Mouse (Mus musculus) kidney, adult 2 months (tissue): ENCODE results near the gene Hoxd3. TPM values are rescaled to one million over a fixed set of nuclear protein-coding genes. Genes with fewer than 3 reads are reported as not detected.

Experiments
- DNase-seq: peaks from one replicate; pipeline ENCODE4 v3.0.0; 2021
- H3K27ac ChIP-seq: fragments of 200-500 bp; 2 replicates; pipeline ENCODE4 v1.5.1; 2012; ENCODE audit warnings: low read depth, low read length, control low read depth, inconsistent platforms; ENCODE audit not compliant: insufficient read depth
- H3K27me3 ChIP-seq: fragments of 200-500 bp; replicated peaks from 2 replicates; pipeline ENCODE4 v1.6.1; 2012; ENCODE audit warnings: mild to moderate bottlenecking, moderate library complexity, low read length, inconsistent platforms; ENCODE audit not compliant: control insufficient read depth, insufficient read depth
- H3K36me3 ChIP-seq: fragments of 200-500 bp; 2 replicates; pipeline ENCODE4 v1.6.1; 2012; ENCODE audit warnings: mild to moderate bottlenecking, moderate library complexity, low read length, inconsistent platforms; ENCODE audit not compliant: control insufficient read depth, insufficient read depth
- H3K4me1 ChIP-seq: fragments of 200-500 bp; 2 replicates; pipeline ENCODE4 v1.6.1; 2011; ENCODE audit warnings: low read length; ENCODE audit not compliant: control insufficient read depth, insufficient read depth
- H3K4me3 ChIP-seq: fragments of 200-500 bp; 2 replicates; pipeline ENCODE4 v1.5.1; 2011; ENCODE audit warnings: mild to moderate bottlenecking, low read depth, low read length, control low read depth; ENCODE audit not compliant: insufficient read depth
- CTCF ChIP-seq: fragments of 200-500 bp; conservative IDR thresholded peaks from 2 replicates; pipeline ENCODE4 v1.5.1; 2011; ENCODE audit warnings: low read depth, mild to moderate bottlenecking, control low read depth, low read length, moderate library complexity, mixed read lengths; ENCODE audit not compliant: insufficient read depth, insufficient read length
- POLR2A ChIP-seq: fragments of 200-500 bp; IDR thresholded peaks from one replicate; pipeline ENCODE4 v1.6.1; 2011; ENCODE audit warnings: low read depth, low read length, control low read depth
- WGBS: fragments of 180-500 bp; shearing (Covaris S2); methylation state at CpG from one replicate; pipeline ENCODE4 v1.1.7; 2018; 5-methylcytosine and 5-hydroxymethylcytosine counted together
- polyA plus RNA-seq: library from polyadenylated mRNA; depleted of rRNA; stranded (reverse); fragments of >200 nt; gene quantifications from 2 replicates; pipeline ENCODE4 v1.2.3, GENCODE M21; 2012; rRNA removed

Gene Hoxd3
- polyA plus RNA-seq, result 10.2 and 10.7 TPM in 2 replicates

DNA sequence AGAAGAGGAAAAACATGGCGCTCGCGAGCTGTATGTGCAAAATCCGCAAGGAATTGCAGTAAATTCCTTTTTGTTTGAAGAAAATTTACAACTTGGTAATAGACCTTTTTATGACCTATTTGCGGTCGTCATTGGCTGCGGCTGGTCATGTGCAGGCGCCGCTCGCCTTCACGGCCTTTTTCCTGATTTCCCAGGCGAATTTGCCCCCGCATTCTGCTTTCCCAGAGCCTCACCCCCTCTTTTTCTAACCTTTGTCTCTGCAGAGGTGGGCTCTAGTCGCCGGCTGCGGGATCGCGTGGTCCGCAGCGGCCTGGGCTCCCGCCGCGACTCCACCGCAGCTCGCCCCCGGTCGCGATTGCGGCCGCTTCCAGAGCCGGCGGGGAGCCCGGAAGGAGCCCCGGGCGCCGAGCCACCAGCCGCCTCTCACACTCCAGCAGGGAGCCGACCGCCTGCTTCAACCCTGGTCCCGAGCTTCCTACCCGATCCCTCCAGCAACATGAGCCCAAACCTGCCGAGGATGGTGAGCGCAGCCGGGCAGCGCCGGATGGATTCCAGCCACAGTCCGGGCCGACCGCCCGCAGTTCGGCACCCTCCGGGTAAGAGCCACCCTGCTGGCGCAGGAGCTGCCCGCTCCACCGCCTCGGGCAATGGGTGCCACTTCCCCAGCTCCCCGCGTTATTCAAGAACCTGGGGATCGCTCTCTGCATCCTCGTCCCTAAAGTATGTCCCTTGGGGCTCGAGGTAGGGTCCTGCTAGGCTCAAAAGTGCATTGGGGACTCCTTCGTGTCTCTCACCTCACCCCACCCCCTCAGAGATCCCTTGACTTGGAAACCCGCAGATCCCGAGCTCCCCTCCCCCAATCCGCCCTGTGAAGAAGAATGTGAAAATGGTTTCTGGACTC lies at the start of gene Hoxd3, which contains the start of gene Hoxd4:
Gene Hoxd3, plus strand, starts transcription at position 207 of the 901 bp plus-strand sequence.
Gene Hoxd4, plus strand, starts transcription at position 209 of the 901 bp plus-strand sequence.
- peak; percentile 85 for DNase-seq
- Histone ChIP-seq H3K4me3 (peak within 1 kb of the TSS; percentile 97), H3K36me3 (no peaks in the 10 kb centered on the region), H3K4me1 (peaks cover 8% of the 10 kb centered on the region; the same call in 1 of the 2 replicates), H3K27me3 (no peaks in the 10 kb centered on the region), H3K27ac (peak within 1 kb of the TSS; percentile 99)
- no peak for TF ChIP-seq CTCF
- no peak for TF ChIP-seq POLR2A
- WGBS, result under 1% methylated on average over 65 of the region's 65 CpGs

DNA sequence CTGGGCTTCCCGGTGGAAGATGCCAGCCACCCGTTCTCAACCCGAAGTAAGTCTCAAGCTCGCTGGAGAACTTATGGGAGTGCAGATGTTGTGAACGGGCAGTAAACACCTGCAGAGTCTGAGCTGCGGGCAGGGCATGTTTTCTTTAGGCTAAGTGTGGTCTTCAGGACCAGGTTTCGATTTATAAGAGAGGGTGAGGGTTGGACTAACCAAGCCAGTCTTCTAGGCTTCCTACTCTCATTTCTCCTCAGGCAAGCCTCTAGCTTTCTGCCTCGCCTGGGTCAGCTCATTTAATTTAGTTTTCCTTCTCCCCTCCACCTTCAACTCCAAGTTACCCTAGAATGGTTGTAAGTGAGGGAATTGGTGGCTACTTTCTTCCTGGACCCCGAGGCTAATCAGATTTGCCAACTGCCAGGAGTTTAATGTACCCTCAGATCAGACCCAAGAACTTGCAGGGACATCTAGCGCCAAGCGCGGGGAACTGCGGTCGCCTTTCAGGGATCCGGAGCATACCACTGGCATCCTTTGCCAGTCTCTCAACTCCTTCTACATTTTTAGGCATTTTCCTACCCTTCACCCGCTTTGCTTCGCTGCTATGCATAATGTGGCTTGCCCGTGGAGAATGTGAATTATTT lies 48.3 kb upstream of the Hoxd3 start:
- peak; percentile 66 for TF ChIP-seq CTCF
- TF ChIP-seq POLR2A, result no peak
- Histone ChIP-seq H3K36me3 (no peaks in the 10 kb centered on the region), H3K4me3 (no peak overlapping the region), H3K4me1 (no peaks in the 10 kb centered on the region), H3K27ac (no peak overlapping the region), H3K27me3 (peaks cover 19% of the 10 kb centered on the region)
- 2% methylated on average over 18 of the region's 18 CpGs for WGBS
- peak; percentile 72 for DNase-seq

DNA sequence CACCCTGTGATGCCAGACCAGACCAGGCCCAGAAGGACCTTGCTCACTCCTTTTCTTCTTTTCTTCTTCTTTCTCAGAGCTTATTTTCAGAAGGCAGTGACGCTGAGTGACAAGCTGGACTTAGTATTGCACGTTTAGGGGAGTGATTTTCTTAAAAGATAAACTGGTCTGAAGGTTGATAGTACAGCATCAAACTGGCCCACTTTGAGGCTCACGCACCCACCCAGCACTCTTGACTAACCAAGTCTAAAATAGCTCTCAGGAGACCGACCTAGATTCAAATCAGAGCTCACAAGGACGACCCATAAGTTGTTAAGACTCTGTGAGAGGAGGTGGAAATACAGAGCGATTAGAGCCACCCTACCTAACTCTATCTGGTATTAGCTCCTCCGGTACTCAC lies 45.3 kb upstream of the Hoxd3 start:
- H3K27ac ChIP-seq, result no peak overlapping the region
- no peaks in the 10 kb centered on the region for H3K36me3 ChIP-seq
- no peak for DNase-seq
- TF ChIP-seq POLR2A, result no peak
- no peak for TF ChIP-seq CTCF
- 6% methylated on average over 7 of the region's 7 CpGs for WGBS
- H3K4me3 ChIP-seq, result no peak overlapping the region
- H3K27me3 ChIP-seq, result peaks cover 12% of the 10 kb centered on the region
- no peaks in the 10 kb centered on the region for H3K4me1 ChIP-seq

DNA sequence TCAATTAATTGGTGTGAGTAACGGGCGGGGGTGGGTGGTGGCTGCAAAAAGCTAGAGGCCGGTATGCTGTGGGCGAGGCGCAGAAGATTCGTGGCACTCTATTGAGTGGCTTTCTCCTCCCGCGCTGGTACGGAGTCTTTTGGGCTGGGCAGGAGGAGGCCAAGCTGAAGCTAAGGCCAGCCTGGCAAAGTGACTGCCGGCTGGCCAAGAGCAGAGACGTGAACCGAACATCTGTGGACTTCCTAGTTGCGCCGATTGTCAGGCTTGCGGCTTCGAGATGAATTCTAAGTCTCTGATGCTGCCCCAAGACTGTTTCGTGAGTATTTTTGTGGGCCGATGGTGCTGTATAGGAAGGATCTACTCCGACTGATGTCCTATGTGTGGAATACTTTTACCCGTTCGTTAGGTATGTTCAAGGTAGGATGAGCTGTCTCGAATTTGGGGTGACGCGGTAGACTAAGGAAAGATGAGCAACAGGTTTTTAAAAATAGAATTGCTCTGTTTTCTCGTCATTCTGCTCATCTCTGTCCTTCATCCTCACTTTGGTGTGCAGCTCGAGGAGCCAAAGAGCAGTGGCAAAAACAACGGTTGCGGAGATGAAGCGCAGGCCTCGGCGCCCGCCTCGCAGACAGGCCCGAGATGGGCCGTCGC lies 44.4 kb upstream of the Hoxd3 start:
- Histone ChIP-seq H3K27ac (no peak overlapping the region), H3K27me3 (peaks cover 10% of the 10 kb centered on the region), H3K4me1 (no peaks in the 10 kb centered on the region), H3K36me3 (no peaks in the 10 kb centered on the region), H3K4me3 (no peak overlapping the region)
- DNase-seq, result no peak
- TF ChIP-seq POLR2A, result no peak
- TF ChIP-seq CTCF, result no peak
- WGBS, result 10% methylated on average over 36 of the region's 36 CpGs

DNA sequence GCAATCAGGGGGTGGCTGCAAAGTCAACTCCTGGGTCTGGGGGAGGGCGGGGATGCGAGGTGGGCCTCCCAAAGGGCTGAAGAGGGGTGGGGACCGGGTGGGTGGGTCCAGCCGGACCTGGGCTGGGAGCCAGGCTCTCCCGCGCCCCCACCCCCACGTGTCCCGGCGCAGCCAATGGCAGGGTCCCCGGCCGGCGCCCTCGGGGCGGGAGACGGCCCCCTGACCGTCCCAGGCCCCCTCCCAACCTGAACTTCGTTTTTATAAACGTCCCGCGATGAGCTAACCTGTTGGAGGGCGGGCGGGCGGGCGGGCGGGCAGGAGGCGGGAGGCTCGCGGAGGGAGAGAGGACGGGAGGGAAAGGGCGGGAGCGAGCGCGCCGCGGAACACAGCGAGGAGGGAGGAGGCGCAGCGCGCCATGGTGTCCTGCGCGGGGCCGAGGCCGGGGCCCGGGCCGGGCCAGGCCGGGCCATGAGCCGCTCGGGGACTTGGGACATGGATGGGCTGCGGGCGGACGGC lies 43.8 kb upstream of the Hoxd3 start, which contains the start of gene Hoxd13:
Gene Hoxd13, plus strand, starts transcription at position 469 of the 516 bp plus-strand sequence.
- Histone ChIP-seq H3K36me3 (no peaks in the 10 kb centered on the region), H3K4me1 (no peaks in the 10 kb centered on the region), H3K4me3 (peak within 1 kb of the TSS; percentile 5; the same call in 1 of the 2 replicates), H3K27me3 (peaks cover 10% of the 10 kb centered on the region), H3K27ac (no peak within 1 kb of the TSS)
- TF ChIP-seq CTCF (no peak), POLR2A (no peak)
- DNase-seq, result no peak
- 1% methylated on average over 23 of the region's 51 CpGs for WGBS

DNA sequence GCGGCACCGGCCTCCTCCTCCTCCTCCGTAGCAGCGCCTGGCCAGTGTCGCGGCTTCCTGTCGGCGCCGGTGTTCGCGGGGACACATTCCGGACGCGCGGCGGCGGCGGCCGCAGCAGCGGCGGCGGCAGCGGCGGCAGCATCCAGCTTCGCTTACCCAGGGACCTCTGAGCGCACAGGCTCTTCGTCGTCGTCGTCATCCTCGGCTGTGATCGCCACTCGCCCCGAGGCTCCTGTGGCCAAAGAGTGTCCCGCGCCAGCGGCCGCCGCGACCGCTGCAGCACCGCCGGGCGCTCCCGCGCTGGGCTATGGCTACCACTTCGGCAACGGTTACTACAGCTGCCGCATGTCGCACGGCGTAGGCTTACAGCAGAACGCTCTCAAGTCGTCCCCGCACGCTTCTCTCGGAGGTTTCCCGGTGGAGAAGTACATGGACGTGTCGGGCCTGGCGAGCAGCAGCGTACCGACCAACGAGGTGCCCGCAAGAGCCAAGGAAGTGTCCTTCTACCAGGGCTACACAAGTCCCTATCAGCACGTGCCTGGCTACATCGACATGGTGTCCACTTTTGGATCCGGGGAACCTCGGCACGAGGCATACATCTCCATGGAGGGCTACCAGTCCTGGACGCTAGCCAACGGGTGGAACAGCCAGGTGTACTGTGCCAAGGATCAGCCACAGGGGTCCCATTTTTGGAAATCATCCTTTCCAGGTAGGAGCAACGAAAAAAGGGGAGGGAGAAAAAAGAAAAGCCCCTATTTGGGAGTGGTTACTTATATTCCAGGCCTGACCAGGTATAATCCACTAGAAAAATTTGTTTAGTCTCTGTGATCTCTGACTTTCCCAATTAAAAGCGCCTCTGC lies 43.1 kb upstream of the Hoxd3 start:
- Histone ChIP-seq H3K36me3 (no peaks in the 10 kb centered on the region), H3K27ac (no peak overlapping the region), H3K4me3 (peak overlapping the region; percentile 5; the same call in 1 of the 2 replicates), H3K4me1 (no peaks in the 10 kb centered on the region), H3K27me3 (peaks cover 11% of the 10 kb centered on the region)
- WGBS, result 1% methylated on average over 73 of the region's 74 CpGs
- TF ChIP-seq POLR2A, result no peak
- TF ChIP-seq CTCF, result no peak
- peak; percentile 40 for DNase-seq
